Mouse (Mus musculus) spleen, adult 2 months (tissue): ENCODE results near the gene Preb.

Experiments
- CTCF ChIP-seq: fragments of 200-500 bp; IDR thresholded peaks from 2 replicates; pipeline ENCODE4 v1.5.1; 2011; ENCODE audit warnings: mild to moderate bottlenecking, inconsistent platforms; ENCODE audit not compliant: insufficient read depth, insufficient read length, insufficient replicate concordance; ENCODE audit errors: extremely low read depth
- POLR2A ChIP-seq: fragments of 200-500 bp; IDR thresholded peaks from 2 replicates; pipeline ENCODE4 v1.6.1; 2011; ENCODE audit warnings: low read depth, low read length, inconsistent platforms

- TF ChIP-seq CTCF (peak; percentile 96), POLR2A (no peak; the same call in 1 of the 2 replicates)
These were observed 38.7 kb downstream of the Preb start, which contains the start of gene Khk for GRCm38 (mm10) chr5:30921256-30922033.
